Mouse (Mus musculus) kidney, postnatal 14 days (tissue): ENCODE results near the gene Nabp1.

ENCODE experiments used
- DNase-seq: peaks from one replicate; pipeline ENCODE4 v3.0.0; 2022; ENCODE audit warnings: mixed read lengths

Gene Nabp1

GRCm38 (mm10) chr1:51478262-51479026, at the start of gene Nabp1:
Gene Nabp1, minus strand, starts transcription at chr1:51478425.
- DNase-seq: peak; percentile 99

GRCm38 (mm10) chr1:51525563-51526265, 47.5 kb upstream of the Nabp1 start:
- DNase-seq: no peak

- DNase-seq: no peak
These were observed 43.4 kb upstream of the Nabp1 start for GRCm38 (mm10) chr1:51521651-51522050.

- no peak for DNase-seq
These were observed 42.1 kb upstream of the Nabp1 start for GRCm38 (mm10) chr1:51520246-51520780.

GRCm38 (mm10) chr1:51519112-51519511, 40.9 kb upstream of the Nabp1 start:
- no peak for DNase-seq

- DNase-seq: no peak
These were observed 37.4 kb upstream of the Nabp1 start for GRCm38 (mm10) chr1:51515625-51516024.

- peak; percentile 32 for DNase-seq
These were observed 36.8 kb upstream of the Nabp1 start for GRCm38 (mm10) chr1:51515041-51515440.

GRCm38 (mm10) chr1:51514379-51514778, 36.2 kb upstream of the Nabp1 start:
- DNase-seq: peak; percentile 30

- peak; percentile 75 for DNase-seq
These were observed 35.0 kb upstream of the Nabp1 start for GRCm38 (mm10) chr1:51513059-51513713.

GRCm38 (mm10) chr1:51512326-51512725, 34.1 kb upstream of the Nabp1 start:
- no peak for DNase-seq

GRCm38 (mm10) chr1:51509776-51510175, 31.6 kb upstream of the Nabp1 start:
- DNase-seq: no peak

GRCm38 (mm10) chr1:51509083-51509482, 30.9 kb upstream of the Nabp1 start:
- DNase-seq: peak; percentile 84

GRCm38 (mm10) chr1:51508543-51508942, 30.3 kb upstream of the Nabp1 start:
- DNase-seq: no peak

- DNase-seq: no peak
These were observed 29.2 kb upstream of the Nabp1 start for GRCm38 (mm10) chr1:51507436-51507835.

GRCm38 (mm10) chr1:51506236-51506635, 28.0 kb upstream of the Nabp1 start:
- no peak for DNase-seq

- DNase-seq: no peak
These were observed 27.4 kb upstream of the Nabp1 start for GRCm38 (mm10) chr1:51505632-51506031.

GRCm38 (mm10) chr1:51503055-51503454, 24.8 kb upstream of the Nabp1 start:
- DNase-seq: no peak

GRCm38 (mm10) chr1:51502353-51502752, 24.1 kb upstream of the Nabp1 start:
- no peak for DNase-seq

GRCm38 (mm10) chr1:51501251-51501650, 23.0 kb upstream of the Nabp1 start:
- DNase-seq: no peak

- DNase-seq: no peak
These were observed 20.4 kb upstream of the Nabp1 start for GRCm38 (mm10) chr1:51498601-51499098.

GRCm38 (mm10) chr1:51496163-51496562, 17.9 kb upstream of the Nabp1 start:
- DNase-seq: no peak

- DNase-seq: no peak
These were observed 15.5 kb upstream of the Nabp1 start for GRCm38 (mm10) chr1:51493592-51494307.

GRCm38 (mm10) chr1:51486291-51486690, 8.1 kb upstream of the Nabp1 start:
- no peak for DNase-seq
